Mouse (Mus musculus) liver, embryonic 14.5 days (tissue): ENCODE results near the gene Cct8l1.

Source experiments
- CTCF ChIP-seq: IDR thresholded peaks from 2 replicates; pipeline ENCODE4 v1.5.1; 2016; ENCODE audit warnings: antibody characterized with exemption, low read depth, control low read depth
- EP300 ChIP-seq: IDR thresholded peaks from 2 replicates; pipeline ENCODE4 v1.6.1; 2016; ENCODE audit warnings: antibody characterized with exemption, low read depth

DNA sequence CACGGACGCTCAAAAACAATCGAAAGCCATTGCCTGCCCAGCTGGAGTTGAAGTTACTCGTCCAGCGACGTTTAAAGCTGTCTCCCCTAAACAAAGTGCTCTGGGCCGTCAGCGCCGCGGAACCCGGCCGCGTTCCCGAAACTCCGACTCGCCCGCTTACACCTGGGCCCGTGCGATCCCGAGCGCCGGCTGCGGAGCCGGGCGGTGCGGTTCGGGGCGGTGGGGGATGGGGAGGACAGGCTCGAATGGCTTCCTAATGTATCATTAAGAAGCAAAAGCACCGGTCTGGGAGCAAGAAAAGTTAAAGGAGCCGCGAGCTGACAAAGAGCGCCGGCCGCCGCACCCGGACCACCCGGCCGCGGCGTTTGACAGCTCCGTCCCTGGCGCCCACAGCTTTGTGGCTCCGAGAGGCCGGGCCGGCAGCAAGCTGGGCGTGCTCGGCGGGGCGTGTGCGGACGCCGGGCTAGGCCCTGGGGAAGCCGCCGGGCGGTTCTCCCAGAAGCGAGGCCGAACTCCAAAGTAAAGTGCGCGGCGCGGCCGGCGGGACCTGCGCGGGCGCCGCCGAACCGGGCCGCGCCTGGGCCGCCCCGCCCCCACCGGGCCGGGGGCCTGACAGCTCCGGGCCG, 18.0 kb upstream of the Cct8l1 start:
- no peak for TF ChIP-seq CTCF
- no peak for TF ChIP-seq EP300
